Mouse (Mus musculus) kidney, postnatal 0 days (tissue): ENCODE data around the gene Dnajb8. TPM values are rescaled to one million over a fixed set of nuclear protein-coding genes. Genes with fewer than 3 reads are reported as not detected.

Source experiments
- ATAC-seq: fragments of 200-750 bp; cut with Nextera tagmentation; replicated peaks from 2 replicates; pipeline ENCODE4 v1.8.0; 2017; ENCODE audit warnings: low read depth, moderate number of reproducible peaks, moderate TSS enrichment, moderate library complexity; ENCODE audit not compliant: low FRiP score
- DNase-seq: peaks from one replicate; pipeline ENCODE4 v3.0.0-alpha.2; 2016; ENCODE audit warnings: low spot score
- H3K27ac ChIP-seq: fragments of 300-500 bp; sonication (generic); 2 replicates; pipeline ENCODE4 v1.5.1; 2014; ENCODE audit warnings: mild to moderate bottlenecking
- H3K27me3 ChIP-seq: fragments of 300-500 bp; sonication (generic); 2 replicates; pipeline ENCODE4 v1.6.1; 2014; ENCODE audit warnings: low read length, mixed read lengths; ENCODE audit not compliant: insufficient read depth
- H3K36me3 ChIP-seq: fragments of 300-500 bp; sonication (generic); 2 replicates; pipeline ENCODE4 v1.6.1; 2014; ENCODE audit warnings: low read length, mixed read lengths; ENCODE audit not compliant: insufficient read depth
- H3K4me1 ChIP-seq: fragments of 300-500 bp; sonication (generic); replicated peaks from 2 replicates; pipeline ENCODE4 v1.6.1; 2014; ENCODE audit warnings: antibody characterized with exemption, low read length, mixed read lengths; ENCODE audit not compliant: insufficient read depth
- H3K4me2 ChIP-seq: fragments of 300-500 bp; sonication (generic); 2 replicates; pipeline ENCODE4 v1.6.1; 2014; ENCODE audit warnings: mild to moderate bottlenecking, low read length, moderate library complexity, mixed read lengths
- H3K4me3 ChIP-seq: fragments of 300-500 bp; sonication (generic); replicated peaks from 2 replicates; pipeline ENCODE4 v1.5.1; 2014; ENCODE audit warnings: low read depth, low read length
- H3K9ac ChIP-seq: fragments of 300-500 bp; sonication (generic); 2 replicates; pipeline ENCODE4 v1.6.1; 2014; ENCODE audit warnings: low read depth, low read length
- H3K9me3 ChIP-seq: fragments of 300-500 bp; sonication (generic); replicated peaks from 2 replicates; pipeline ENCODE4 v1.6.1; 2016; ENCODE audit warnings: low read length, inconsistent platforms, mixed read lengths
- CTCF ChIP-seq: IDR thresholded peaks from 2 replicates; pipeline ENCODE4 v1.5.1; 2016; ENCODE audit warnings: antibody characterized with exemption, low read depth, mild to moderate bottlenecking, moderate library complexity
- WGBS: fragments of 180-500 bp; shearing (Covaris S2); extraction: QIAGEN DNeasy Blood & Tissue Kit; methylation state at CpG from one replicate; pipeline ENCODE4 v1.1.7; 2014; 5-methylcytosine and 5-hydroxymethylcytosine counted together
- polyA plus RNA-seq: library from polyadenylated mRNA; unstranded; fragments of >200 nt; fragmentation: Nextera tagmentation; extraction: Ambion mirVana; gene quantifications from 2 replicates; pipeline ENCODE4 v1.2.1, GENCODE M21; 2015

Gene Dnajb8
- polyA plus RNA-seq, 1 experiment from 2014 or later: not detected

- ATAC-seq (no peak), DNase-seq (no peak)
- H3K4me2 ChIP-seq: peak overlapping the region; percentile 56
- TF ChIP-seq CTCF: no peak
- H3K36me3 ChIP-seq: no peaks in the 10 kb centered on the region
- no peaks in the 10 kb centered on the region for H3K9me3 ChIP-seq
- H3K27ac ChIP-seq: no peak overlapping the region
- H3K4me1 ChIP-seq: peaks cover 35% of the 10 kb centered on the region
- H3K27me3 ChIP-seq: peaks cover 80% of the 10 kb centered on the region
- H3K9ac ChIP-seq: no peak overlapping the region
- WGBS: 20% methylated on average over 7 of the region's 7 CpGs
- H3K4me3 ChIP-seq: no peak overlapping the region
Measured at GRCm38 (mm10) chr6:88194978-88195325, 27.1 kb upstream of the Dnajb8 start.

GRCm38 (mm10) chr6:88196054-88196732, 25.9 kb upstream of the Dnajb8 start:
- no peak for ATAC-seq
- 12% methylated on average over 33 of the region's 33 CpGs for WGBS
- Histone ChIP-seq H3K9me3 (no peaks in the 10 kb centered on the region), H3K27me3 (peaks cover 80% of the 10 kb centered on the region), H3K9ac (peak overlapping the region; percentile 58), H3K4me3 (peak overlapping the region; percentile 52), H3K4me1 (peaks cover 31% of the 10 kb centered on the region), H3K27ac (0 out of 2 replicates have a peak overlapping the region, but pooled peaks have one; percentile 19), H3K4me2 (peak overlapping the region; percentile 73), H3K36me3 (no peaks in the 10 kb centered on the region)
- TF ChIP-seq CTCF: no peak
- DNase-seq: peak; percentile 4

GRCm38 (mm10) chr6:88196733-88197312, 25.2 kb upstream of the Dnajb8 start:
- Histone ChIP-seq H3K36me3 (no peaks in the 10 kb centered on the region), H3K9me3 (no peaks in the 10 kb centered on the region), H3K27ac (peak overlapping the region; percentile 19), H3K27me3 (peaks cover 80% of the 10 kb centered on the region), H3K9ac (peak overlapping the region; percentile 58), H3K4me3 (peak overlapping the region; percentile 52), H3K4me2 (peak overlapping the region; percentile 73), H3K4me1 (peaks cover 31% of the 10 kb centered on the region)
- DNase-seq: peak; percentile 10
- no peak for TF ChIP-seq CTCF
- WGBS: under 1% methylated on average over 39 of the region's 44 CpGs
- ATAC-seq: no peak

GRCm38 (mm10) chr6:88197313-88198069, 24.6 kb upstream of the Dnajb8 start:
- H3K4me2 ChIP-seq: peak overlapping the region; percentile 73
- WGBS: 3% methylated on average over 39 of the region's 39 CpGs
- no peak for TF ChIP-seq CTCF
- no peaks in the 10 kb centered on the region for H3K9me3 ChIP-seq
- peaks cover 31% of the 10 kb centered on the region for H3K4me1 ChIP-seq
- DNase-seq: peak; percentile 10
- peak overlapping the region; percentile 62 for H3K9ac ChIP-seq
- peak overlapping the region; percentile 69 for H3K27ac ChIP-seq
- peak overlapping the region; percentile 52 for H3K4me3 ChIP-seq
- H3K36me3 ChIP-seq: no peaks in the 10 kb centered on the region
- peaks cover 82% of the 10 kb centered on the region for H3K27me3 ChIP-seq
- ATAC-seq: no peak

- 1% methylated on average over 53 of the region's 62 CpGs for WGBS
- ATAC-seq: peak; percentile 75
Measured at GRCm38 (mm10) chr6:88198070-88198940, 23.8 kb upstream of the Dnajb8 start.

More at GRCm38 (mm10) chr6:88198070-88198940, 23.8 kb upstream of the Dnajb8 start:
- Histone ChIP-seq H3K9me3 (no peaks in the 10 kb centered on the region), H3K4me3 (peak overlapping the region; percentile 52), H3K4me1 (peaks cover 32% of the 10 kb centered on the region), H3K4me2 (peak overlapping the region; percentile 73), H3K27ac (peak overlapping the region; percentile 69; the same call in 1 of the 2 replicates), H3K9ac (peak overlapping the region; percentile 62), H3K36me3 (no peaks in the 10 kb centered on the region), H3K27me3 (peaks cover 76% of the 10 kb centered on the region)
- TF ChIP-seq CTCF: no peak
- peak; percentile 83 for DNase-seq
